16 mouse cellular contexts compared by ENCODE assay signal in the genomic region with DNA sequence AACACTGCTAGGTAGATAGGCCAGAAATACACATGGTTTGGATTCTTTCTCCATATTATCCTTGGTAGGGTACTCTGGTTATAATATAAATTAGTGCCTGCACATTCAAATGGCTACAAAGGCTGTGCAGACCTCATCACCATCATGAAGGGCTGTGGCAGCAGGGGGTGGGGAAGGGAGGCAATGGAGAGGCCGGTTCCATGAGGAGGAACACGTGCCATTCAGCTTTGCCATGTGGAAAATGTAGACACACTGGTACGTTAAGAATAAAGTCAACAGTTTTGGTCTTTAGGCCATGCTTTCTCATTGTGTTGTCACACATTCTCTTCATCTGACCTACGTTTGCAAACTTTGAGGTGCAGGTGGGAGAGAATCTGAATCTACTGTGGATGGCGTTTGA.
"Had no signal": no experiment of that assay in that cellular context is flagged by ENCODE, and none has a peak within 500 bp of the region (broad histone marks: within the 10 kb centered on the region; RNA-seq: fewer than 3 reads in every experiment).

No protein-coding gene starts in this region.

- H3K4me1 ChIP-seq: liver, embryonic 13.5 days had no signal

- H3K9ac ChIP-seq: liver, embryonic 13.5 days; midbrain, embryonic 12.5 days; midbrain, embryonic 15.5 days; neural tube, embryonic 12.5 days; neural tube, embryonic 15.5 days had no signal

- DNase-seq: kidney, adult 2 months; kidney, postnatal 25 days; left cerebral cortex, postnatal 4 days; liver, embryonic 13.5 days; retina, postnatal 1 day; right cerebral cortex, postnatal 25 days; spleen, adult 18-20 months; thymus, adult 18-20 months; thymus, postnatal 36 days had no signal

- H3K9me3 ChIP-seq: liver, embryonic 13.5 days; midbrain, embryonic 12.5 days; midbrain, embryonic 15.5 days; neural tube, embryonic 12.5 days; neural tube, embryonic 15.5 days had no signal

- H3K27ac ChIP-seq: kidney, postnatal 0 days; liver, embryonic 13.5 days; macrophage; midbrain, embryonic 12.5 days; midbrain, embryonic 15.5 days; neural tube, embryonic 12.5 days; neural tube, embryonic 15.5 days had no signal

- ATAC-seq: intestine, postnatal 0 days; midbrain, embryonic 15.5 days had no signal

- H3K4me2 ChIP-seq: liver, embryonic 13.5 days; midbrain, embryonic 12.5 days; midbrain, embryonic 15.5 days; neural tube, embryonic 12.5 days; neural tube, embryonic 15.5 days had no signal

- H3K27me3 ChIP-seq: liver, embryonic 13.5 days; midbrain, embryonic 12.5 days; midbrain, embryonic 15.5 days; neural tube, embryonic 12.5 days; neural tube, embryonic 15.5 days had no signal

- H3K36me3 ChIP-seq: liver, embryonic 13.5 days; midbrain, embryonic 12.5 days; midbrain, embryonic 15.5 days; neural tube, embryonic 12.5 days; neural tube, embryonic 15.5 days had no signal

- H3K4me3 ChIP-seq: liver, embryonic 13.5 days; midbrain, embryonic 12.5 days; midbrain, embryonic 15.5 days; neural tube, embryonic 12.5 days; neural tube, embryonic 15.5 days had no signal
